Mouse (Mus musculus) testis, postnatal 10 days (tissue): ENCODE results near the gene Ascl2.

Experiments used
- DNase-seq: peaks from one replicate; pipeline ENCODE4 v3.0.0; 2021; ENCODE audit warnings: low spot score

The Ascl2 gene

DNA sequence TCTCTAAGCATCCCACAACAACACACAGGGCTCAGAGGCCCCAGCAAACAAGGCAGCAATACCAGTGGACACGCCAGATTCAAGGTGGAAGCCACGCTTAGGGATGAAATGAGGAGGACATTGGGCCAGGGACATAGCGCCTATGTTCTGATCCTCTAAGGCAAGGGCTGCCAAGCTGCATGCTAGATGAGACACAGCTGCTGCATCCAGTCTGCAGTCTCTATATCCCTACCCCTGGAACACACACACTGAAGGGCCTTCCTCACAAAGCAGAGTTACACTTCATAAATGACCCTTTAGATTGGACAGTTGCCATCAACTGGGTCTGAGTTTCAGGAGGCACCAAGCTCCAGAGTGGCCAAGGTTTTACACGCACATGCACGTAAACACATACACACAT is 51.4 kb downstream of the Ascl2 start:
- no peak for DNase-seq
